Mouse (Mus musculus) neural tube, embryonic 11.5 days (tissue): ENCODE data around the gene Efs. TPM values are rescaled to one million over a fixed set of nuclear protein-coding genes. Genes with fewer than 3 reads are reported as not detected.
"Not testable (repeated sequence)": the region's sequence is repeated elsewhere in the genome, so short reads cannot be mapped to it uniquely, and the experiment has no call there.

Experiments used
- ATAC-seq: fragments of 200-750 bp; cut with Nextera tagmentation; 2 replicates; pipeline ENCODE4 v1.8.0; 2017; ENCODE audit warnings: moderate number of reproducible peaks, mild to moderate bottlenecking, moderate TSS enrichment, moderate library complexity; ENCODE audit not compliant: insufficient read depth, low FRiP score, low TSS enrichment
- DNase-seq: peaks from one replicate; pipeline ENCODE4 v3.0.0-alpha.2; 2015; ENCODE audit warnings: low spot score
- H3K27ac ChIP-seq: fragments of 300-500 bp; sonication (generic); 2 replicates; pipeline ENCODE4 v1.5.1; 2014; ENCODE audit warnings: low read depth, mild to moderate bottlenecking, low read length
- H3K27me3 ChIP-seq: fragments of 300-500 bp; sonication (generic); 2 replicates; pipeline ENCODE4 v1.6.1; 2014; ENCODE audit warnings: mild to moderate bottlenecking, low read length, mixed read lengths; ENCODE audit not compliant: control insufficient read depth, insufficient read depth
- H3K36me3 ChIP-seq: fragments of 300-500 bp; sonication (generic); 2 replicates; pipeline ENCODE4 v1.6.1; 2014; ENCODE audit warnings: mild to moderate bottlenecking, low read length, moderate library complexity, mixed read lengths; ENCODE audit not compliant: control insufficient read depth, insufficient read depth
- H3K4me1 ChIP-seq: fragments of 300-500 bp; sonication (generic); 2 replicates; pipeline ENCODE4 v1.6.1; 2014; ENCODE audit warnings: low read length, mixed read lengths; ENCODE audit not compliant: control insufficient read depth, insufficient read depth
- H3K4me2 ChIP-seq: fragments of 300-500 bp; sonication (generic); 2 replicates; pipeline ENCODE4 v1.6.1; 2014; ENCODE audit warnings: low read depth, mild to moderate bottlenecking, moderate library complexity
- H3K4me3 ChIP-seq: fragments of 300-500 bp; sonication (generic); 2 replicates; pipeline ENCODE4 v1.5.1; 2014; ENCODE audit warnings: low read depth, low read length
- H3K9ac ChIP-seq: fragments of 300-500 bp; sonication (generic); 2 replicates; pipeline ENCODE4 v1.6.1; 2014; ENCODE audit warnings: mild to moderate bottlenecking, low read length
- H3K9me3 ChIP-seq: fragments of 300-500 bp; sonication (generic); 2 replicates; pipeline ENCODE4 v1.6.1; 2016; ENCODE audit warnings: low read length; ENCODE audit not compliant: control insufficient read depth
- WGBS: fragments of 180-500 bp; shearing (Covaris S2); extraction: QIAGEN DNeasy Blood & Tissue Kit; methylation state at CpG from one replicate; pipeline ENCODE4 v1.1.7; 2014; 5-methylcytosine and 5-hydroxymethylcytosine counted together
- polyA plus RNA-seq: library from polyadenylated mRNA; unstranded; fragments of >200 nt; fragmentation: Nextera tagmentation; extraction: Ambion mirVana; gene quantifications from 2 replicates; pipeline ENCODE4 v1.2.1, GENCODE M21; 2014

Gene Efs
- polyA plus RNA-seq, 1 experiment from 2014 or later, result 29.1 TPM

DNA sequence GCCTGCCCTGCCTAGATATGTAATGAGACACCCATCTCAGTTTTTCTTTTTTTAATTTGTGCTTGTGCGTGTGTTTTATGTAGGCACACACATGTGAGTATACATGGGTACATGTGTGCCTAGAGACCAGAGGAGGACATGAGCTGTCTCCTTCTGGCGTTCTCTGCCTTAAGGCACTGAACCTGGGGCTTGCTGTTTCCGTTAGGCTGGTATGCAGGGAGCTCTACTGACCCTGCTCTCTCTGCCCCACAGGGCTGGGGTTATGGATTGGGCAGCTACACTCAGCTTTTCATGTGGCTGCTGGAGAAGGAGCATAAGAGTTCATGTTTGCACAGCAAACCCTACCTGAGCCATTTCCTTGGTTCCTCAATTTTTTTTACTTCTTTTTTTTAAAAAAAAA, 28.5 kb upstream of the Efs start:
- 81% methylated on average over 3 of the region's 3 CpGs for WGBS
- no peak for DNase-seq
- H3K27ac ChIP-seq, result no peak overlapping the region

GRCm38 (mm10) chr14:54953664-54954206, 27.8 kb upstream of the Efs start:
- Histone ChIP-seq H3K4me1 (no peaks in the 10 kb centered on the region), H3K4me2 (no peak overlapping the region), H3K36me3 (no peaks in the 10 kb centered on the region), H3K9me3 (no peaks in the 10 kb centered on the region), H3K27ac (no peak overlapping the region), H3K9ac (no peak overlapping the region), H3K4me3 (no peak overlapping the region), H3K27me3 (no peaks in the 10 kb centered on the region)
- no peak for ATAC-seq
- no peak for DNase-seq
- WGBS, result 89% methylated on average over 8 of the region's 8 CpGs

More for the DNA sequence above, 28.5 kb upstream of the Efs start:
- no peaks in the 10 kb centered on the region for H3K4me1 ChIP-seq
- no peak overlapping the region for H3K4me2 ChIP-seq
- no peaks in the 10 kb centered on the region for H3K36me3 ChIP-seq
- H3K27me3 ChIP-seq, result no peaks in the 10 kb centered on the region
- ATAC-seq, result no peak
- no peak overlapping the region for H3K4me3 ChIP-seq
- no peaks in the 10 kb centered on the region for H3K9me3 ChIP-seq
- H3K9ac ChIP-seq, result no peak overlapping the region

DNA sequence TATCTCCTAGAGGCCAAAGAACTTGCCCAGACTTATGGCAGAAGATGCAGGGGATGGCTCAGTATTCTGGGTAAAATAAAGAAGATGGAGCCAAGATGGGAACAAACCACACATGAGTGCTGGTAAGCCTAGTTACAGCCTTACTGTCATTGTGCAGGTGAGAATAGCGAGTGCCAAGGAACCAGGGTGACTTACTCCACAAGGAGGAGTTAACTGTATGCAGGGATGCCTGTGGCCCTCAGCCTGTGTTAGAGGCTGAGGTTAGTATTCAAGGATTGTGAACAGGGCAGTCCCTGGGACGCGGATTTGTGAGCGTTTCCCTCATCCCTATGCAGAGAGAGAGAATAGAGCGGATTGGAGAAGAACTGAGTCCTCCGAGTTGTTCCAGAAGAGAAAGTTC, 25.7 kb upstream of the Efs start:
- Histone ChIP-seq H3K27me3 (no peaks in the 10 kb centered on the region), H3K27ac (no peak overlapping the region), H3K4me1 (no peaks in the 10 kb centered on the region), H3K4me3 (no peak overlapping the region), H3K9me3 (no peaks in the 10 kb centered on the region), H3K36me3 (no peaks in the 10 kb centered on the region), H3K4me2 (no peak overlapping the region), H3K9ac (no peak overlapping the region)
- WGBS, result 89% methylated on average over 6 of the region's 6 CpGs
- DNase-seq (no peak), ATAC-seq (no peak)

- Histone ChIP-seq H3K27ac (no peak overlapping the region), H3K27me3 (no peaks in the 10 kb centered on the region), H3K4me1 (no peaks in the 10 kb centered on the region), H3K4me3 (no peak overlapping the region), H3K4me2 (no peak overlapping the region), H3K9ac (no peak overlapping the region), H3K9me3 (no peaks in the 10 kb centered on the region), H3K36me3 (no peaks in the 10 kb centered on the region)
- ATAC-seq (no peak), DNase-seq (no peak)
- 61% methylated on average over 12 of the region's 12 CpGs for WGBS
Measured at GRCm38 (mm10) chr14:54950493-54950892, 24.6 kb upstream of the Efs start.

DNA sequence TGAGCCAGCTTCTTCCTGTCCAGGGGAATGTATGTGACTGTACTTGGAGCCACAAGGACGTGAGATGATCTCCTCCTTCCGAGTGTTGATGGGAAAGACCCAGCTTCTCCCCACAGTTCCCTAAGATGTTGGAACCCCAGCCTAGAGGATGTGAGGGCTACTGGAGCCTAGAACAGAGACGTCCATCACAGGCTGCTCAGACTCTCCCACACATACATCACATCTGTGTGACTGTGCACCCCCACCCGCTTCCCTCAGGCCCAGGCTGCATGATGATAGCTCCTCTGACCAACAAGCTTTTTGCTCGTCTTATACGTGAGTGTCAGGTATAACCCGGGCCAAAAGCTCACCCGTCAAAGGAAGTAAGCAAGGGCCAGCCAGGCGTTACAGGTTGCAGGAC, 22.9 kb upstream of the Efs start:
- 82% methylated on average over 9 of the region's 9 CpGs for WGBS
- ATAC-seq (no peak), DNase-seq (no peak)
- Histone ChIP-seq H3K27ac (no peak overlapping the region), H3K4me3 (no peak overlapping the region), H3K4me1 (no peaks in the 10 kb centered on the region), H3K4me2 (no peak overlapping the region), H3K36me3 (no peaks in the 10 kb centered on the region), H3K9ac (no peak overlapping the region), H3K27me3 (no peaks in the 10 kb centered on the region), H3K9me3 (no peaks in the 10 kb centered on the region)

- H3K9me3 ChIP-seq, H3K4me2 ChIP-seq, H3K9ac ChIP-seq, H3K36me3 ChIP-seq, H3K27me3 ChIP-seq, ATAC-seq, H3K4me3 ChIP-seq, DNase-seq, H3K4me1 ChIP-seq, H3K27ac ChIP-seq: not testable (repeated sequence)
- 85% methylated on average over 8 of the region's 11 CpGs for WGBS
Measured at GRCm38 (mm10) chr14:54947008-54947407, 21.1 kb upstream of the Efs start.

- Histone ChIP-seq H3K4me1 (no peaks in the 10 kb centered on the region), H3K4me3 (no peak overlapping the region), H3K36me3 (no peaks in the 10 kb centered on the region), H3K9ac (no peak overlapping the region), H3K4me2 (no peak overlapping the region), H3K9me3 (no peaks in the 10 kb centered on the region), H3K27ac (no peak overlapping the region), H3K27me3 (no peaks in the 10 kb centered on the region)
- 81% methylated on average over 19 of the region's 19 CpGs for WGBS
- DNase-seq (no peak), ATAC-seq (no peak)
Measured at GRCm38 (mm10) chr14:54945975-54946704, 20.2 kb upstream of the Efs start.

DNA sequence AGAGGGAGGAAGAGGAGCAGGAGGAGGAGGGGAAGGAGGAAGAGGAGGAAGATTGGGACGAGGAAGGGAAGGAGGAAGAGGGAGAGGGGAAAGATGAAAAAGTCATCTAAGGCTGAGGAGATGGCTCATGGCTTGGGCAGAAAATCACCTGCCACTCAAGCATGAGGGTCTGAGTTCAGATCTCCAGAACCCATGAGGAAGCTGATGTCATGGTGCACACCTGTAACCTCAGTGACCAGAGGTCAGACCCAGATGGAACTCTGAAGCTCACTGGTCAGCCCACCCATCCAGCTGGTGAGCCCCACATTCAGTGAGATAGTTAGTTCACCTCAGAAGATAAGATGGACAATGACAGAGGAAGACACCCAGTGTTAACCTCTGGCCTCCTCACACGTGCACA, 19.0 kb upstream of the Efs start:
- no peak overlapping the region for H3K4me2 ChIP-seq
- no peak for DNase-seq
- H3K9me3 ChIP-seq, result no peaks in the 10 kb centered on the region
- 78% methylated on average over 2 of the region's 2 CpGs for WGBS
- H3K4me1 ChIP-seq, result no peaks in the 10 kb centered on the region
- no peak overlapping the region for H3K27ac ChIP-seq
- ATAC-seq, result no peak
- H3K36me3 ChIP-seq, result no peaks in the 10 kb centered on the region
- H3K4me3 ChIP-seq, result no peak overlapping the region
- H3K27me3 ChIP-seq, result no peaks in the 10 kb centered on the region
- H3K9ac ChIP-seq, result no peak overlapping the region

- WGBS, result 93% methylated on average over 7 of the region's 7 CpGs
- Histone ChIP-seq H3K36me3 (no peaks in the 10 kb centered on the region), H3K27ac (no peak overlapping the region), H3K4me2 (no peak overlapping the region), H3K9ac (no peak overlapping the region), H3K4me3 (no peak overlapping the region), H3K4me1 (no peaks in the 10 kb centered on the region), H3K27me3 (no peaks in the 10 kb centered on the region), H3K9me3 (no peaks in the 10 kb centered on the region)
- ATAC-seq (no peak), DNase-seq (no peak)
Measured at GRCm38 (mm10) chr14:54943971-54944370, 18.0 kb upstream of the Efs start.
